In genomic region chr3:148656187-148656586, GRCm38 (mm10) we compare ENCODE assay signal across 19 mouse cellular contexts.
DNase-seq lines count a peak whose midpoint lies in the region; ATAC-seq and TF ChIP-seq lines count a peak whose summit lies in the region.
"Had no signal": no experiment of that assay in that cellular context is flagged by ENCODE, and none has a peak within 500 bp of the region (broad histone marks: within the 10 kb centered on the region; RNA-seq: fewer than 3 reads in every experiment).

No protein-coding gene starts in this region.

- H3K4me2 ChIP-seq in lung, embryonic 14.5 days, result no peak overlapping the region
- H3K4me2 ChIP-seq: embryonic facial prominence, embryonic 15.5 days; forebrain, embryonic 15.5 days; hindbrain, embryonic 15.5 days; liver, embryonic 12.5 days; neural tube, embryonic 13.5 days had no signal

- DNase-seq in lung, embryonic 14.5 days, result peak; percentile 41
- DNase-seq in lung, adult 18-20 months, result no peak
- DNase-seq in frontal cortex, postnatal 36 days (ENCODE audit: low spot score in 2 of 2), result peak; percentile 44 to 75
- DNase-seq in lung, postnatal 10 days, result peak; percentile 37
- peak; percentile 70 for DNase-seq in telencephalon, adult 2 months (ENCODE audit: low read depth, low spot score)
- DNase-seq in thymus, postnatal 25 days, result no peak
- DNase-seq in heart, embryonic 10.5 days (ENCODE audit: low spot score), result no peak
- DNase-seq: adrenal gland, adult 2 months; cerebellum, adult 2 months; gastrocnemius, postnatal 25 days; kidney, postnatal 4 days had no signal

- ATAC-seq in lung, embryonic 14.5 days (ENCODE audit: insufficient read depth), result peak; percentile 28; the same call in 1 of the 2 replicates
- ATAC-seq: forebrain, embryonic 15.5 days; intestine, postnatal 0 days; liver, embryonic 12.5 days had no signal

- H3K9ac ChIP-seq in lung, embryonic 14.5 days, result no peak overlapping the region
- H3K9ac ChIP-seq: embryonic facial prominence, embryonic 15.5 days; forebrain, embryonic 15.5 days; hindbrain, embryonic 15.5 days; liver, embryonic 12.5 days; neural tube, embryonic 13.5 days had no signal

- H3K36me3 ChIP-seq in lung, embryonic 14.5 days (ENCODE audit: insufficient read depth), result no peaks in the 10 kb centered on the region
- no peaks in the 10 kb centered on the region for H3K36me3 ChIP-seq in heart, embryonic 10.5 days
- H3K36me3 ChIP-seq: embryonic facial prominence, embryonic 15.5 days; forebrain, embryonic 15.5 days; G1E; hindbrain, embryonic 15.5 days; limb, embryonic 10.5 days; liver, embryonic 12.5 days; neural tube, embryonic 13.5 days had no signal

- 0 out of 2 replicates have a peak, but pooled peaks cover 2% of the 10 kb centered on the region for H3K4me1 ChIP-seq in lung, embryonic 14.5 days (ENCODE audit: insufficient read depth)
- no peaks in the 10 kb centered on the region for H3K4me1 ChIP-seq in heart, embryonic 10.5 days
- H3K4me1 ChIP-seq: forebrain, embryonic 15.5 days; hindbrain, embryonic 15.5 days; limb, embryonic 10.5 days; liver, embryonic 12.5 days; neural tube, embryonic 13.5 days had no signal

- H3K9me3 ChIP-seq in lung, embryonic 14.5 days (ENCODE audit: low read depth, low read length), result no peaks in the 10 kb centered on the region
- H3K9me3 ChIP-seq in heart, embryonic 10.5 days, result no peaks in the 10 kb centered on the region
- H3K9me3 ChIP-seq: embryonic facial prominence, embryonic 15.5 days; forebrain, embryonic 15.5 days; hindbrain, embryonic 15.5 days; limb, embryonic 10.5 days; liver, embryonic 12.5 days; neural tube, embryonic 13.5 days had no signal

- no peak overlapping the region for H3K4me3 ChIP-seq in lung, embryonic 14.5 days (ENCODE audit: low read depth, low read length)
- no peak overlapping the region for H3K4me3 ChIP-seq in heart, embryonic 10.5 days
- H3K4me3 ChIP-seq: embryonic facial prominence, embryonic 15.5 days; forebrain, embryonic 15.5 days; hindbrain, embryonic 15.5 days; limb, embryonic 10.5 days; liver, embryonic 12.5 days; neural tube, embryonic 13.5 days had no signal

- WGBS in lung, embryonic 14.5 days, result 69% methylated on average over 7 of the region's 7 CpGs
- WGBS in heart, embryonic 10.5 days, result 84% methylated on average over 7 of the region's 7 CpGs

- no peak for TF ChIP-seq CTCF in lung, embryonic 14.5 days (IDR thresholded peaks at IDR 0.05; ENCODE audit: low read depth)

- H3K27ac ChIP-seq in lung, embryonic 14.5 days (ENCODE audit: low read depth), result no peak overlapping the region
- H3K27ac ChIP-seq in heart, embryonic 10.5 days, result no peak overlapping the region
- H3K27ac ChIP-seq: embryonic facial prominence, embryonic 15.5 days; forebrain, embryonic 15.5 days; hindbrain, embryonic 15.5 days; limb, embryonic 10.5 days; liver, embryonic 12.5 days; neural tube, embryonic 13.5 days had no signal

- H3K27me3 ChIP-seq in lung, embryonic 14.5 days (ENCODE audit: insufficient read depth, low read length), result no peaks in the 10 kb centered on the region
- no peaks in the 10 kb centered on the region for H3K27me3 ChIP-seq in heart, embryonic 10.5 days (ENCODE audit: insufficient read depth, poor library complexity, severe bottlenecking)
- H3K27me3 ChIP-seq: embryonic facial prominence, embryonic 15.5 days; forebrain, embryonic 15.5 days; hindbrain, embryonic 15.5 days; liver, embryonic 12.5 days; neural tube, embryonic 13.5 days had no signal

Comparison
In these comparisons a context has a peak if more than half of its experiments do, and no peak if none do; other contexts are left out.
1. DNase-seq: peak in lung, embryonic 14.5 days (single experiment), frontal cortex, postnatal 36 days (2 of 2), lung, postnatal 10 days (single experiment) and telencephalon, adult 2 months (single experiment); none in lung, adult 18-20 months (0 of 2), thymus, postnatal 25 days (single experiment) and heart, embryonic 10.5 days (single experiment).